26 mouse cellular contexts compared by ENCODE assay signal in the genomic region with DNA sequence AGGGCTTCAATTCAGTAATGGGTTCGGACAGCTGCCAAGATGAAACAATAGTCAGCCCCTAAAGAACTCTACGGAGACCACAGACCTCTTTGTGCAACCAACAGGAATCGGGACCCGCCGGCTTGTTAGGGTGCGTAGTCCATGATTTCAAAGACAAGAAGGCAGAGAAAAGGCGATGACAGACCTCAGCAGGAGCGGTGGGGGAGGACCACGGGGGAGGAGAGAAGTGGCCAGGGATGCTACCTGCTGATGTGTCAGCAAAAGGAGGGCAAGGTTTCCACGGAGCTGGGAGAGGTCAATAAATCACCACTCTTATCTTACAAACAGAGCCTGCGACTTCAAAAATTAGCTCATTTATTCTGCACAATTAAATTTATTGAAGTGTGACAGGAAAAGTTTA.
DNase-seq lines count a peak whose midpoint lies in the region; ATAC-seq lines count a peak whose summit lies in the region.
"Had no signal": no experiment of that assay in that cellular context is flagged by ENCODE, and none has a peak within 500 bp of the region (broad histone marks: within the 10 kb centered on the region; RNA-seq: fewer than 3 reads in every experiment).

No protein-coding gene starts in this region.

- ATAC-seq in forebrain, embryonic 11.5 days (replicated peaks; ENCODE audit: low FRiP score), result no peak
- ATAC-seq in forebrain, embryonic 12.5 days (ENCODE audit: low FRiP score), result no peak
- ATAC-seq in kidney, embryonic 15.5 days (replicated peaks; ENCODE audit: low FRiP score), result no peak
- no peak for ATAC-seq in kidney, embryonic 16.5 days (ENCODE audit: low FRiP score, low TSS enrichment)
- ATAC-seq in neural tube, embryonic 13.5 days (ENCODE audit: low read depth), result no peak
- no peak for ATAC-seq in neural tube, embryonic 15.5 days (ENCODE audit: low FRiP score)
- ATAC-seq: hindbrain, embryonic 16.5 days; intestine, embryonic 15.5 days had no signal

- DNase-seq in forebrain, embryonic 11.5 days (ENCODE audit: low spot score), result peak; percentile 51
- DNase-seq in retina, postnatal 1 day, result peak; percentile 37
- DNase-seq in adrenal gland, postnatal 10 days, result no peak
- DNase-seq: adrenal gland, adult 2 months; adrenal gland, postnatal 25 days; B cell, adult 2 months; cerebellum, adult 18-20 months; cerebellum, adult 9-10 months; cerebellum, postnatal 14 days; gastrocnemius, postnatal 25 days; heart, adult 18-20 months; heart, postnatal 10 days; heart, postnatal 36 days had no signal

- H3K4me3 ChIP-seq in forebrain, embryonic 11.5 days (ENCODE audit: low read depth, low read length), result no peak overlapping the region
- no peak overlapping the region for H3K4me3 ChIP-seq in forebrain, embryonic 12.5 days (replicated peaks)
- H3K4me3 ChIP-seq in kidney, embryonic 15.5 days (replicated peaks), result no peak overlapping the region
- no peak overlapping the region for H3K4me3 ChIP-seq in kidney, embryonic 16.5 days (ENCODE audit: low read length)
- no peak overlapping the region for H3K4me3 ChIP-seq in neural tube, embryonic 13.5 days
- no peak overlapping the region for H3K4me3 ChIP-seq in neural tube, embryonic 15.5 days (replicated peaks)
- H3K4me3 ChIP-seq: heart, embryonic 12.5 days; heart, embryonic 15.5 days; hindbrain, embryonic 10.5 days; hindbrain, embryonic 13.5 days; intestine, embryonic 15.5 days had no signal

- no peaks in the 10 kb centered on the region for H3K9me3 ChIP-seq in forebrain, embryonic 11.5 days (ENCODE audit: control insufficient read depth, low read length)
- H3K9me3 ChIP-seq in forebrain, embryonic 12.5 days, result no peaks in the 10 kb centered on the region; the same call in 1 of the 2 replicates
- H3K9me3 ChIP-seq in kidney, embryonic 15.5 days (replicated peaks), result no peaks in the 10 kb centered on the region
- H3K9me3 ChIP-seq in kidney, embryonic 16.5 days (ENCODE audit: low read length), result no peaks in the 10 kb centered on the region
- no peaks in the 10 kb centered on the region for H3K9me3 ChIP-seq in neural tube, embryonic 13.5 days
- H3K9me3 ChIP-seq in neural tube, embryonic 15.5 days (replicated peaks), result no peaks in the 10 kb centered on the region
- H3K9me3 ChIP-seq: heart, embryonic 12.5 days; heart, embryonic 15.5 days; hindbrain, embryonic 10.5 days; hindbrain, embryonic 13.5 days; intestine, embryonic 15.5 days had no signal

- peaks cover 2% of the 10 kb centered on the region; the same call in 1 of the 2 replicates for H3K4me1 ChIP-seq in forebrain, embryonic 11.5 days (replicated peaks; ENCODE audit: control insufficient read depth, insufficient read depth, low read length)
- peaks cover 24% of the 10 kb centered on the region for H3K4me1 ChIP-seq in forebrain, embryonic 12.5 days
- peaks cover 14% of the 10 kb centered on the region for H3K4me1 ChIP-seq in kidney, embryonic 15.5 days
- H3K4me1 ChIP-seq in kidney, embryonic 16.5 days (ENCODE audit: insufficient read depth, low read length), result peaks cover 5% of the 10 kb centered on the region; the same call in 1 of the 2 replicates
- peaks cover 20% of the 10 kb centered on the region for H3K4me1 ChIP-seq in neural tube, embryonic 13.5 days (replicated peaks)
- peaks cover 15% of the 10 kb centered on the region; the same call in 1 of the 2 replicates for H3K4me1 ChIP-seq in neural tube, embryonic 15.5 days

- no peaks in the 10 kb centered on the region for H3K36me3 ChIP-seq in forebrain, embryonic 11.5 days (ENCODE audit: control insufficient read depth, insufficient read depth, low read length)
- H3K36me3 ChIP-seq in forebrain, embryonic 12.5 days (replicated peaks), result no peaks in the 10 kb centered on the region
- H3K36me3 ChIP-seq in kidney, embryonic 15.5 days, result no peaks in the 10 kb centered on the region
- no peaks in the 10 kb centered on the region for H3K36me3 ChIP-seq in kidney, embryonic 16.5 days (ENCODE audit: insufficient read depth, low read length)
- H3K36me3 ChIP-seq in neural tube, embryonic 13.5 days, result no peaks in the 10 kb centered on the region
- H3K36me3 ChIP-seq in neural tube, embryonic 15.5 days, result no peaks in the 10 kb centered on the region
- H3K36me3 ChIP-seq: G1E; heart, embryonic 12.5 days; heart, embryonic 15.5 days; hindbrain, embryonic 10.5 days; hindbrain, embryonic 13.5 days; intestine, embryonic 15.5 days had no signal

- H3K27ac ChIP-seq in forebrain, embryonic 11.5 days (ENCODE audit: low read depth, low read length), result no peak overlapping the region
- no peak overlapping the region for H3K27ac ChIP-seq in forebrain, embryonic 12.5 days
- H3K27ac ChIP-seq in kidney, embryonic 15.5 days, result no peak overlapping the region
- H3K27ac ChIP-seq in kidney, embryonic 16.5 days (ENCODE audit: low read length), result no peak overlapping the region
- no peak overlapping the region for H3K27ac ChIP-seq in neural tube, embryonic 13.5 days (replicated peaks)
- H3K27ac ChIP-seq in neural tube, embryonic 15.5 days (replicated peaks), result no peak overlapping the region
- H3K27ac ChIP-seq: heart, embryonic 15.5 days; hindbrain, embryonic 10.5 days; hindbrain, embryonic 13.5 days; intestine, embryonic 15.5 days had no signal

- no peak overlapping the region for H3K4me2 ChIP-seq in forebrain, embryonic 11.5 days (ENCODE audit: low read depth, low read length, severe bottlenecking)
- H3K4me2 ChIP-seq in forebrain, embryonic 12.5 days, result no peak overlapping the region
- H3K4me2 ChIP-seq in kidney, embryonic 15.5 days, result 0 out of 2 replicates have a peak overlapping the region, but pooled peaks have one; percentile 22
- H3K4me2 ChIP-seq in kidney, embryonic 16.5 days (replicated peaks; ENCODE audit: low read depth, low read length), result no peak overlapping the region
- H3K4me2 ChIP-seq in neural tube, embryonic 13.5 days, result 0 out of 2 replicates have a peak overlapping the region, but pooled peaks have one; percentile 14
- no peak overlapping the region for H3K4me2 ChIP-seq in neural tube, embryonic 15.5 days
- H3K4me2 ChIP-seq: heart, embryonic 12.5 days; heart, embryonic 15.5 days; hindbrain, embryonic 13.5 days; intestine, embryonic 15.5 days had no signal

- H3K27me3 ChIP-seq in forebrain, embryonic 11.5 days (ENCODE audit: control insufficient read depth, insufficient read depth, low read length), result no peaks in the 10 kb centered on the region
- H3K27me3 ChIP-seq in forebrain, embryonic 12.5 days, result no peaks in the 10 kb centered on the region
- peaks cover 3% of the 10 kb centered on the region; the same call in 1 of the 2 replicates for H3K27me3 ChIP-seq in kidney, embryonic 15.5 days
- H3K27me3 ChIP-seq in kidney, embryonic 16.5 days (ENCODE audit: insufficient read depth, low read length), result no peaks in the 10 kb centered on the region
- no peaks in the 10 kb centered on the region for H3K27me3 ChIP-seq in neural tube, embryonic 13.5 days
- no peaks in the 10 kb centered on the region for H3K27me3 ChIP-seq in neural tube, embryonic 15.5 days (replicated peaks)
- H3K27me3 ChIP-seq: CH12.LX; heart, embryonic 12.5 days; heart, embryonic 15.5 days; hindbrain, embryonic 13.5 days; intestine, embryonic 15.5 days had no signal

- WGBS in forebrain, embryonic 11.5 days, result 38% methylated on average over 11 of the region's 11 CpGs
- WGBS in forebrain, embryonic 12.5 days, result 28% methylated on average over 11 of the region's 11 CpGs
- 44% methylated on average over 11 of the region's 11 CpGs for WGBS in kidney, embryonic 15.5 days
- WGBS in kidney, embryonic 16.5 days, result 35% methylated on average over 11 of the region's 11 CpGs
- 20% methylated on average over 11 of the region's 11 CpGs for WGBS in neural tube, embryonic 13.5 days
- 23% methylated on average over 11 of the region's 11 CpGs for WGBS in neural tube, embryonic 15.5 days

- no peak overlapping the region for H3K9ac ChIP-seq in forebrain, embryonic 11.5 days (ENCODE audit: low read length)
- H3K9ac ChIP-seq in forebrain, embryonic 12.5 days, result no peak overlapping the region
- H3K9ac ChIP-seq in kidney, embryonic 15.5 days, result no peak overlapping the region
- H3K9ac ChIP-seq in kidney, embryonic 16.5 days (replicated peaks; ENCODE audit: low read length), result no peak overlapping the region
- no peak overlapping the region for H3K9ac ChIP-seq in neural tube, embryonic 13.5 days
- no peak overlapping the region for H3K9ac ChIP-seq in neural tube, embryonic 15.5 days (replicated peaks)
- H3K9ac ChIP-seq: heart, embryonic 12.5 days; heart, embryonic 15.5 days; hindbrain, embryonic 13.5 days; intestine, embryonic 15.5 days had no signal

Comparison
In these comparisons a context has a peak if more than half of its experiments do, and no peak if none do; other contexts are left out.
1. H3K4me2 ChIP-seq: peak in kidney, embryonic 15.5 days (single experiment) and neural tube, embryonic 13.5 days (single experiment); none in forebrain, embryonic 11.5 days (single experiment), forebrain, embryonic 12.5 days (single experiment), kidney, embryonic 16.5 days (single experiment) and neural tube, embryonic 15.5 days (single experiment).